Mouse (Mus musculus) CH12.LX (cell line): ENCODE data around the gene Spta1.

Source experiments
- CTCF ChIP-seq, 2 experiments: IDR thresholded peaks in 1 of 2; conservative IDR thresholded peaks in 1 of 2; 2 replicates each; pipeline ENCODE4 v1.5.1; 2011 to 2012; ENCODE audit warnings: low read depth in 2 of 2, low read length in 2 of 2, improper control_type of control experiment in 1 of 2, inconsistent platforms in 1 of 2, mild to moderate bottlenecking in 1 of 2, moderate library complexity in 1 of 2
- EP300 ChIP-seq: IDR thresholded peaks from 2 replicates; pipeline ENCODE4 v1.6.1; 2011; ENCODE audit warnings: low read length, improper control_type of control experiment
- HCFC1 ChIP-seq: IDR thresholded peaks from 2 replicates; pipeline ENCODE4 v1.6.1; 2012; ENCODE audit warnings: low read depth, mild to moderate bottlenecking, inconsistent platforms, low read length, improper control_type of control experiment
- KAT2A ChIP-seq: IDR thresholded peaks from 2 replicates; pipeline ENCODE4 v1.6.1; 2012; ENCODE audit warnings: low read length, improper control_type of control experiment, inconsistent platforms; ENCODE audit not compliant: insufficient replicate concordance
- MAZ ChIP-seq: IDR thresholded peaks from 2 replicates; pipeline ENCODE4 v1.6.1; 2012; ENCODE audit warnings: low read depth, mild to moderate bottlenecking, inconsistent platforms, low read length, improper control_type of control experiment, moderate library complexity
- MEF2A ChIP-seq: IDR thresholded peaks from 2 replicates; pipeline ENCODE4 v1.6.1; 2014; ENCODE audit warnings: low read depth, mild to moderate bottlenecking, inconsistent platforms, low read length, improper control_type of control experiment, borderline replicate concordance
- MYC ChIP-seq: IDR thresholded peaks from 2 replicates; pipeline ENCODE4 v1.6.1; 2011; ENCODE audit warnings: low read depth, mild to moderate bottlenecking, improper control_type of control experiment, low read length
- NRF1 ChIP-seq: IDR thresholded peaks from 2 replicates; pipeline ENCODE4 v1.6.1; 2014; ENCODE audit warnings: low read depth, mild to moderate bottlenecking, inconsistent platforms, low read length, improper control_type of control experiment, moderate library complexity
- POLR2A ChIP-seq: IDR thresholded peaks from 2 replicates; pipeline ENCODE4 v1.6.1; 2011; ENCODE audit warnings: low read depth, mild to moderate bottlenecking, improper control_type of control experiment, low read length
- POLR2AphosphoS2 ChIP-seq: IDR thresholded peaks from 2 replicates; pipeline ENCODE4 v1.6.1; 2011; ENCODE audit warnings: low read depth, low read length, improper control_type of control experiment
- RCOR1 ChIP-seq: conservative IDR thresholded peaks from 2 replicates; pipeline ENCODE4 v1.6.1; 2012; ENCODE audit warnings: low read depth, mild to moderate bottlenecking, inconsistent platforms, low read length, improper control_type of control experiment
- TBP ChIP-seq: conservative IDR thresholded peaks from 2 replicates; pipeline ENCODE4 v1.6.1; 2011; ENCODE audit warnings: low read depth, low read length, improper control_type of control experiment
- UBTF ChIP-seq: IDR thresholded peaks from 2 replicates; pipeline ENCODE4 v1.6.1; 2012; ENCODE audit warnings: low read depth, mild to moderate bottlenecking, inconsistent platforms, low read length, improper control_type of control experiment, moderate library complexity
- ZC3H11A ChIP-seq: IDR thresholded peaks from 2 replicates; pipeline ENCODE4 v1.6.1; 2012; ENCODE audit warnings: low read depth, mild to moderate bottlenecking, inconsistent platforms, low read length, improper control_type of control experiment

- TF ChIP-seq CTCF (conservative IDR thresholded peaks at IDR 0.05 in 1 of 2, IDR thresholded peaks at IDR 0.05 in 1 of 2; ENCODE audit: low read depth in 2 of 2, low read length in 2 of 2) (no peak), HCFC1 (no peak), POLR2A (no peak), MEF2A (no peak), POLR2AphosphoS2 (no peak), ZC3H11A (no peak), KAT2A (no peak), RCOR1 (no peak), MAZ (no peak), TBP (no peak), EP300 (no peak), UBTF (no peak), MYC (no peak), NRF1 (no peak)
These were observed 17.2 kb upstream of the Spta1 start, which contains the start of gene Olfr420 for GRCm38 (mm10) chr1:174155333-174155732.
